Mouse (Mus musculus) small intestine, adult 2 months (tissue): Measurements from ENCODE around the gene Olfr433.

ENCODE experiments used
- CTCF ChIP-seq: fragments of 200-500 bp; IDR thresholded peaks from 2 replicates; pipeline ENCODE4 v1.5.1; 2012; ENCODE audit warnings: low read depth, mild to moderate bottlenecking, control low read depth, inconsistent platforms, low read length, moderate library complexity, mixed read lengths; ENCODE audit not compliant: insufficient replicate concordance, insufficient read length; ENCODE audit errors: extremely low read depth
- POLR2A ChIP-seq: fragments of 200-500 bp; IDR thresholded peaks from 2 replicates; pipeline ENCODE4 v1.6.1; 2012; ENCODE audit warnings: low read depth, mild to moderate bottlenecking, control low read depth, inconsistent platforms, low read length, moderate library complexity

GRCm38 (mm10) chr1:174084031-174084430 lies 43.5 kb downstream of the Olfr433 start, which contains the start of gene Olfr429:
- TF ChIP-seq POLR2A (no peak), CTCF (no peak)
